Mouse (Mus musculus) heart, adult 2 months (tissue): ENCODE results near the gene Lekr1. TPM values are rescaled to one million over a fixed set of nuclear protein-coding genes. Genes with fewer than 3 reads are reported as not detected.

Source experiments
- DNase-seq, 2 experiments: peaks; one replicate each; pipeline ENCODE4 v3.0.0; 2021
- H3K27ac ChIP-seq: fragments of 200-600 bp; 2 replicates; pipeline ENCODE4 v1.8.1; 2022
- H3K27me3 ChIP-seq: fragments of 200-500 bp; 2 replicates; pipeline ENCODE4 v1.6.1; 2012; ENCODE audit warnings: mild to moderate bottlenecking, low read length, inconsistent platforms, mixed read lengths; ENCODE audit not compliant: control insufficient read depth, insufficient read depth
- H3K36me3 ChIP-seq: fragments of 200-500 bp; 2 replicates; pipeline ENCODE4 v1.6.1; 2012; ENCODE audit warnings: low read length, inconsistent platforms; ENCODE audit not compliant: control insufficient read depth, insufficient read depth
- H3K4me1 ChIP-seq: fragments of 200-500 bp; 2 replicates; pipeline ENCODE4 v1.6.1; 2011; ENCODE audit warnings: low read length; ENCODE audit not compliant: control insufficient read depth, insufficient read depth
- H3K4me3 ChIP-seq: fragments of 200-600 bp; 2 replicates; pipeline ENCODE4 v1.8.1; 2022
- H3K79me2 ChIP-seq: fragments of 200-500 bp; replicated peaks from 2 replicates; pipeline ENCODE4 v1.6.1; 2012; ENCODE audit warnings: mild to moderate bottlenecking, inconsistent platforms, low read length, moderate library complexity, mixed read lengths; ENCODE audit not compliant: control insufficient read depth, insufficient read depth
- H3K9ac ChIP-seq: fragments of 200-500 bp; 2 replicates; pipeline ENCODE4 v1.6.1; 2012; ENCODE audit warnings: low read depth, mild to moderate bottlenecking, control low read depth, inconsistent platforms, low read length, mixed read lengths
- CTCF ChIP-seq: fragments of 200-600 bp; IDR thresholded peaks from 2 replicates; pipeline ENCODE4 v1.8.1; 2022; ENCODE audit warnings: antibody characterized with exemption, mild to moderate bottlenecking, moderate library complexity
- EP300 ChIP-seq: fragments of 200-500 bp; IDR thresholded peaks from 2 replicates; pipeline ENCODE4 v1.6.1; 2011; ENCODE audit warnings: low read depth, low read length, control low read depth; ENCODE audit not compliant: insufficient read depth
- POLR2A ChIP-seq: fragments of 200-500 bp; IDR thresholded peaks from 2 replicates; pipeline ENCODE4 v1.6.1; 2011; ENCODE audit warnings: mild to moderate bottlenecking, low read depth, low read length, control low read depth; ENCODE audit not compliant: insufficient read depth
- WGBS: fragments of 180-500 bp; shearing (Covaris S2); methylation state at CpG from one replicate; pipeline ENCODE4 v1.1.7; 2018; 5-methylcytosine and 5-hydroxymethylcytosine counted together
- intact Hi-C: fragments of 180-260 bp; cut with DNase I; formaldehyde crosslinking; loops from one replicate; pipeline ENCODE4 v1.15.1; 2025
- microRNA-seq, 2 experiments: library from miRNA; unstranded; fragments of <30 nt; microRNA quantifications; one replicate each; pipeline ENCODE4 v1.2.0; 2021
- polyA plus RNA-seq: library from polyadenylated mRNA; depleted of rRNA; stranded (reverse); fragments of >200 nt; gene quantifications from 2 replicates; pipeline ENCODE4 v1.2.3, GENCODE M21; 2012; rRNA removed
- total RNA-seq, 2 experiments: library from RNA; stranded (reverse); gene quantifications; 2 replicates each; pipeline ENCODE4 v1.2.3; 2021

Lekr1 gene
- total and polyA plus RNA-seq, 3 experiments: 0.84 to 2.2 (median 2.1) TPM

DNA sequence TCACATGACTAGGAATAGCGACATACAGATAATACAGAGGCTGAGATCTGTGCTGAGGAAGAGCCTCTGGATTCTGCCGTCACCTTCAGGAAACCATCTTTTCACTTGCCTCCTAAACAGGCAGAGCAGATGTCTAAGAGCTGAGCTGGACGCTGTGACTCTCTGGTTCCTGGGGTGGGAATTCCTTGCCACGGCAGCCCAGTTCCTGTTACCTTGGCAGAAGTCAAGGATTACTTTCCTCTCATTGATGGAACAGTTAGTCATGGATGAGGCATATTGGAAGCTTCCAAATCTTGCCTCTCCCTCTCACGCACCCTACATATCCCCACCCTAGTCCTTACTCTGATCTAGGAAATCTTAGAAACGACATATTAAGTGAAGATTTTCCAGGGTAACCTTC, 203.7 kb downstream of the Lekr1 start:
- Histone ChIP-seq H3K4me1 (peaks cover 11% of the 10 kb centered on the region), H3K36me3 (peaks cover 2% of the 10 kb centered on the region), H3K27ac (peak overlapping the region; percentile 51; the same call in 1 of the 2 replicates), H3K79me2 (no peaks in the 10 kb centered on the region), H3K4me3 (no peak overlapping the region), H3K27me3 (no peaks in the 10 kb centered on the region), H3K9ac (no peak overlapping the region)
- DNase-seq: no peak
- intact Hi-C loops: loop anchor here (5.0 to 10.0 kb wide), 2 partner anchors 38 to 415 kb away; no protein-coding TSS in a partner anchor
- 39% methylated on average over 6 of the region's 6 CpGs for WGBS
- no peak for TF ChIP-seq EP300
- TF ChIP-seq CTCF: no peak
- TF ChIP-seq POLR2A: no peak

DNA sequence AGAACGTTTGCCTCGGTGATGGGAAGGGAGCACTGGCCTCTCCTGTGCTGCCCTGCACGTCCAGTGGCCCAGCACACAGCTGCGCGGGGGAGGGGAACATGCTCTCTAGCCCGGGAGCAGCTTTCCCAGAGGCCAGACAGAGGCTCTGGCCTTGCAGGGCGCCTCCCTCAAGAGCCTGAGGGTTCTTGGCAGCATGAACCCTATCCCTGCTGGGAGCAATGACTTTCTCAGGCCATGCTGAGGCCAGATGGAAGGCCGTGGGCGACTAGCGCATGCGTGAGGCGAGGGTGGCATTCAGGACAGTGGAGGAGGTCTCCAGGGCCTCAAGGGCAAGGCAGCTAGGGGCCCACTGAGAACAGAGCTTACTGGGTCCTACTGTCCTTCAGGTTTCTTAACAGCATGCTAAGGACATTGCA, 205.2 kb downstream of the Lekr1 start:
- Histone ChIP-seq H3K9ac (no peak overlapping the region), H3K79me2 (no peaks in the 10 kb centered on the region), H3K27me3 (no peaks in the 10 kb centered on the region), H3K36me3 (peaks cover 2% of the 10 kb centered on the region), H3K4me1 (peaks cover 11% of the 10 kb centered on the region), H3K4me3 (no peak overlapping the region), H3K27ac (peak overlapping the region; percentile 67)
- 15% methylated on average over 12 of the region's 12 CpGs for WGBS
- intact Hi-C loops: loop anchor here (5.0 kb wide), 1 partner anchor 36 kb away; no protein-coding TSS in a partner anchor
- TF ChIP-seq EP300 (peak; percentile 59), CTCF (no peak), POLR2A (peak; percentile 44)
- DNase-seq: peak; percentile 79 to 86

DNA sequence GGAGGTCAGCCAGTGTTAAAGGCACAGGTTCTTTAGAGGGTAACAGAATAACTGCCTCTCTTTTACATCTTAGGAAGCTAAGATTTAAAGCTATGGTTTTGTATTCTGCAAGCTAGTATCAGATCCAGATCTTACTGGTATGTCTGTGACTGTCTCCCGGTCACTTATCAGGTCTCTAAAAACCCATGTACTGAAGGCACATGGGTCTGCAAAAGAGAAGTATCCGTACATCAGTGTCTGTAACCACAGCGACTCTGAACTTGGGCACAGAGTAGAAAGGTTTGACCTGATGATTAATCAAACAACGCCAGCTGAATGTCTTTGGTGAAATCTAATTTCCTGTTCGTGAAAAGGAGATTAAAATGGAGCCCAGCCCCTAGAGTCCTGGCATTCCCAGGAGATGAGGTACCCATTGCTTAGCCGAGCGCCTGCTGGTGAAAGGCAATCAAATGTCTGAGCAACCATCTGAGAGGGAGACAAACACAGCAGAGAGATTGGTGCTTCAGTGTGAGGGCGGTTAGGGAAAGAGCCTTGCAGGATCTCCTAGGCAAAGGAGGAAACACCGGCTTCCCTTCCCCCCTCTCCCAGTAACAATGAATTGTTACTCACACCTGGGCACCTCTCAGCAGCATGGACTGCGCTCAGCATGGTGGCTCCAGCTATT, 205.7 kb downstream of the Lekr1 start:
- Histone ChIP-seq H3K4me3 (no peak overlapping the region), H3K79me2 (no peaks in the 10 kb centered on the region), H3K4me1 (peaks cover 11% of the 10 kb centered on the region), H3K27me3 (no peaks in the 10 kb centered on the region), H3K27ac (peak overlapping the region; percentile 67), H3K36me3 (peaks cover 2% of the 10 kb centered on the region), H3K9ac (no peak overlapping the region)
- TF ChIP-seq POLR2A (no peak), CTCF (no peak), EP300 (no peak)
- no peak for DNase-seq
- intact Hi-C loops: loop anchor here (5.0 kb wide), 1 partner anchor 36 kb away; no protein-coding TSS in a partner anchor
- 59% methylated on average over 10 of the region's 10 CpGs for WGBS

DNA sequence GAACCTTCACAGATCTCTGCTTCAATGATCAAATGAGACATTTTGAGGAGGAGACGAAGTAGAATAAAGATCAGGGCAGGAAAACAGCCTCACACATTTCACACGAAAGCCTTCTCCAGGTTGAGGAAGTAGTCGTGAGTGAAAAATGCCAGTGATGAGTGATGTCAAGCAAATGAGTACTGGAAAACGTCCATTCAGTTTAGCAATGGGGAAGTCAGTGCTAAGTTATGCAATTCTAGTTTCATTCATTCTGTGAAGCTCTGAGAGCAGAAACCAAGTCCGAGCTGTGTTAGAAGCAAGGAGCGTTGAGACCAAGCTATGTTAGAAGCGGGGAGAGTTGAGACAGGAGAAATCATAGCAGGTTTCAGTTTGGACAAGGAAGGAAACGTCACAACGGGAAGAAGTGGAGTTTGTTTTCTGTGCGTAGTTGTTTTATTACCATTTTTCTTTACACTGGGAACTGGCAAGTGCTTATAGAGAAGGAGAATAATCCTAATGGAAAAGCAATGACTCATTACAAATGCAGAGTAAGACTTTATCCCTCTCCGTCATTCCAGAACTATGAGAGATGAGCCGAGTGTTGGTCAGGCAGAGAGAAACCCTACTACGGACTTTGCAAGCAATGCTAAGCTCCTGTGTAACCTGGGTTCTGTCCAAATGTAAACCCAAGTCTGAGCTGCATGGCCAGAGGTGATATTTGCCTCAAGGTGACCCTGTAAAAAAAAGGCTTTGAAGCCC, 207.2 kb downstream of the Lekr1 start:
- Histone ChIP-seq H3K36me3 (peaks cover 2% of the 10 kb centered on the region), H3K4me1 (peaks cover 11% of the 10 kb centered on the region), H3K4me3 (no peak overlapping the region), H3K9ac (no peak overlapping the region), H3K79me2 (no peaks in the 10 kb centered on the region), H3K27ac (no peak overlapping the region), H3K27me3 (no peaks in the 10 kb centered on the region)
- 67% methylated on average over 13 of the region's 13 CpGs for WGBS
- DNase-seq: no peak
- TF ChIP-seq EP300 (no peak), CTCF (no peak), POLR2A (no peak)
- intact Hi-C loops: loop anchor here (5.0 kb wide), 1 partner anchor 34 kb away; no protein-coding TSS in a partner anchor

Small RNA genes within 50 kb of the gene (microRNA-seq; reads per million reads assigned to microRNA genes)
- gene Mir8120: 0 reads per million in 2 experiments

Other genes with a start within 250 kb of the Lekr1 start
- gene Tiparp, start 137.8 kb upstream of the Lekr1 start, total RNA-seq: 10 to 100 TPM; 11.1 to 12.9 TPM
- gene Tiparp, start 137.8 kb upstream of the Lekr1 start, polyA plus RNA-seq: 2.9 and 4.6 TPM in 2 replicates